In the genomic region with DNA sequence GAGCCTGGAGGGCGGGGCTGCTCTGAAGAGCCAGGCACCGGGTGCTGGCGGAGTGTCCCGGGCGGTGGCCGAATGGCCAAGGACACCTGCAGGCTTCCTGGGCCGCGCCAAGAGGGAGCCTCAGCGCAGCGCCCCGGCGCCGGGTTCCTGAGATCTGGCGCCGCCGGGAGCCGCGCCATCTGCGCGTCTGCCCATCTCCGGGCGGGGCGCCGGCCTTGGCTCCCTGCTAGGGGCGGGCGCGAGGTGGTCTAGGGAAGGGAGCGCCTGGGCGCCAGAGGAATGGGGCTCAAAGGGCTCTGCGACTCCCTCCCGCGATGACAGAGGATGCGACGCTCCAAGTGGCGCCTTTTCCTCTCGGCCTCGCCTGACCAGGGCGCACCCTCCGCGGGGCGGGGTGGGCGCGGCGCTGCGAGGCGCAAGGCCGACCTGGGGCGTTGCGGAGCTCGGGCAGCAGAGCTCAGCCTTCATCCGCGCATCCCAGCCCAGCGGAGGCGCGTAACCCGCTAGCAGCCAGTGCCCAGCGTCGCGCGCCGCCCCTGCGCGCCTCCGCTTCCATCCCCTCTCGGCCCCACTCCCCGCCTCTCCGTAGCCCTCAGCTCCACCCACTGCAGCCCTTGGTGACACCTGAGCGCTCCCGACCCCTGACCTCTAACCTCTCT, we compare ENCODE assay signal across 8 mouse cellular contexts. TPM values are rescaled to one million over a fixed set of nuclear protein-coding genes. Genes with fewer than 3 reads are reported as not detected.
DNase-seq lines count a peak whose midpoint lies in the region; ATAC-seq and TF ChIP-seq lines count a peak whose summit lies in the region.

No protein-coding gene starts in this region.

- no peak overlapping the region for H3K9ac ChIP-seq in liver, embryonic 15.5 days

- H3K4me1 ChIP-seq in liver, embryonic 15.5 days (replicated peaks): no peaks in the 10 kb centered on the region; the same call in 1 of the 2 replicates
- peaks cover 11% of the 10 kb centered on the region for H3K4me1 ChIP-seq in testis, adult 2 months (ENCODE audit: control insufficient read depth, insufficient read depth, low read length)

- WGBS in liver, embryonic 15.5 days (ENCODE audit: insufficient replicate concordance): under 1% methylated on average over 63 of the region's 69 CpGs

- ATAC-seq in granulocyte monocyte progenitor cell, adult 5-6 weeks (replicated peaks; ENCODE audit: poor library complexity, severe bottlenecking): 0 out of 2 replicates have a peak, but pooled peaks have one; percentile 10
- ATAC-seq in liver, embryonic 15.5 days (ENCODE audit: insufficient read depth): no peak

- no peak for TF ChIP-seq CTCF in testis, adult 2 months (IDR thresholded peaks at IDR 0.05; ENCODE audit: control insufficient read depth, insufficient read depth, insufficient replicate concordance, low read depth, low read length)

- H3K9me3 ChIP-seq in liver, embryonic 15.5 days (replicated peaks): no peaks in the 10 kb centered on the region

- H3K4me3 ChIP-seq in liver, embryonic 15.5 days (replicated peaks): peak overlapping the region; percentile 26
- peak overlapping the region; percentile 19 for H3K4me3 ChIP-seq in testis, adult 2 months (ENCODE audit: control insufficient read depth, low read depth, low read length)

- H3K27ac ChIP-seq in liver, embryonic 15.5 days (replicated peaks): no peak overlapping the region
- H3K27ac ChIP-seq in testis, adult 2 months (ENCODE audit: control insufficient read depth, insufficient read depth, low read depth, low read length): no peak overlapping the region

- H3K4me2 ChIP-seq in liver, embryonic 15.5 days: peak overlapping the region; percentile 44

- H3K27me3 ChIP-seq in liver, embryonic 15.5 days: peaks cover 99% of the 10 kb centered on the region
- no peaks in the 10 kb centered on the region; the same call in 1 of the 2 replicates for H3K27me3 ChIP-seq in testis, adult 2 months (ENCODE audit: control insufficient read depth, insufficient read depth, low read length)

- peak; percentile 21 to 30 for DNase-seq in adrenal gland, adult 18-20 months (ENCODE audit: low spot score in 2 of 2)
- DNase-seq in adrenal gland, postnatal 4 days (ENCODE audit: low spot score in 2 of 2): no peak
- peak; percentile 43 for DNase-seq in right cerebral cortex, postnatal 14 days
- DNase-seq in right cerebral cortex, adult 18-20 months: no peak
- no peak for DNase-seq in ovary, adult 18-20 months (ENCODE audit: low spot score)

- no peaks in the 10 kb centered on the region for H3K36me3 ChIP-seq in liver, embryonic 15.5 days (replicated peaks)
- no peaks in the 10 kb centered on the region for H3K36me3 ChIP-seq in testis, adult 2 months (ENCODE audit: control insufficient read depth, insufficient read depth, low read length)

- no peak for TF ChIP-seq POLR2A in testis, adult 2 months (IDR thresholded peaks at IDR 0.05; ENCODE audit: control insufficient read depth, low read depth, low read length)

RNA-seq across cellular contexts. Expression of a gene that starts 0.6 kb away (rescaled TPM):
- total RNA-seq in adrenal gland, adult 18-20 months (2021): 10 to 100 TPM in 1 of 2 experiments, 1 to 10 TPM in 1; 9.4 to 12.9 TPM
- total RNA-seq in adrenal gland, postnatal 4 days (2021): 10 to 100 TPM; 14.4 to 14.8 TPM
- not detected in 2 replicates for total RNA-seq in granulocyte monocyte progenitor cell, adult 5-6 weeks (2014; fragmentation: Nextera tagmentation)
- total RNA-seq in granulocyte monocyte progenitor cell, adult 5-6 weeks (2017): not detected in 2 replicates
- not detected in 2 replicates for polyA plus RNA-seq in liver, embryonic 15.5 days (2015; fragmentation: Nextera tagmentation; extraction: Ambion mirVana)
- polyA plus RNA-seq in testis, adult 2 months (2012; rRNA removed): 0.07 and 1.8 TPM in 2 replicates

RNA-seq across cellular contexts. Expression of a gene that starts 57.9 kb away (rescaled TPM):
- 10 to 100 TPM in 1 of 2 experiments, 1 to 10 TPM in 1; 6.4 to 14.9 TPM for total RNA-seq in adrenal gland, adult 18-20 months (2021)
- total RNA-seq in adrenal gland, postnatal 4 days (2021): 1 to 10 TPM; 3.7 to 3.8 TPM
- total RNA-seq in granulocyte monocyte progenitor cell, adult 5-6 weeks (2014; fragmentation: Nextera tagmentation): not detected in 2 replicates
- not detected in 2 replicates for total RNA-seq in granulocyte monocyte progenitor cell, adult 5-6 weeks (2017)
- polyA plus RNA-seq in liver, embryonic 15.5 days (2015; fragmentation: Nextera tagmentation; extraction: Ambion mirVana): 0.09 and 0.15 TPM in 2 replicates
- polyA plus RNA-seq in testis, adult 2 months (2012; rRNA removed): 0.88 and 1.00 TPM in 2 replicates

Comparison
In these comparisons a context has a peak if more than half of its experiments do, and no peak if none do; other contexts are left out.
1. DNase-seq: peak in adrenal gland, adult 18-20 months (2 of 2) and right cerebral cortex, postnatal 14 days (single experiment); none in adrenal gland, postnatal 4 days (0 of 2), right cerebral cortex, adult 18-20 months (single experiment) and ovary, adult 18-20 months (single experiment).
2. RNA of a gene that starts 0.6 kb away (total RNA-seq): 14.4 to 14.8 TPM in adrenal gland, postnatal 4 days and 9.4 to 12.9 TPM in adrenal gland, adult 18-20 months; not detected in granulocyte monocyte progenitor cell, adult 5-6 weeks; every median in the first group is over 10 times any median in the second.
3. RNA of a gene that starts 57.9 kb away (total RNA-seq): 6.4 to 14.9 TPM in adrenal gland, adult 18-20 months and 3.7 to 3.8 TPM in adrenal gland, postnatal 4 days; not detected in granulocyte monocyte progenitor cell, adult 5-6 weeks; every median in the first group is over 4 times any median in the second.